Mouse (Mus musculus): ENCODE results near the gene Letmd1.

- no peak for TF ChIP-seq CHD2 (IDR thresholded peaks at IDR 0.05; ENCODE audit: low read depth, low read length)
- TF ChIP-seq ZNF384 (IDR thresholded peaks at IDR 0.05; ENCODE audit: low read depth, low read length) = no peak
- TF ChIP-seq MAFK (IDR thresholded peaks at IDR 0.05; ENCODE audit: insufficient read depth, low read depth, low read length) = no peak
- no peak for TF ChIP-seq HCFC1 (IDR thresholded peaks at IDR 0.05; ENCODE audit: borderline replicate concordance, insufficient read depth, low read length)
Observed at GRCm38 (mm10) chr15:100515121-100515520, 46.3 kb downstream of the Letmd1 start.
